Mouse (Mus musculus) hindbrain, embryonic 15.5 days (tissue): ENCODE data around the gene Kcnh1. TPM values are rescaled to one million over a fixed set of nuclear protein-coding genes. Genes with fewer than 3 reads are reported as not detected.

Experiments
- ATAC-seq: fragments of 200-750 bp; cut with Nextera tagmentation; 2 replicates; pipeline ENCODE4 v1.8.0; 2017; ENCODE audit warnings: low read depth, moderate number of reproducible peaks, moderate TSS enrichment; ENCODE audit not compliant: low FRiP score
- H3K27ac ChIP-seq: fragments of 300-500 bp; sonication (generic); replicated peaks from 2 replicates; pipeline ENCODE4 v1.5.1; 2015; ENCODE audit warnings: mild to moderate bottlenecking, inconsistent platforms
- H3K27me3 ChIP-seq: fragments of 300-500 bp; sonication (generic); 2 replicates; pipeline ENCODE4 v1.6.1; 2015; ENCODE audit warnings: control low read depth, inconsistent platforms
- H3K36me3 ChIP-seq: fragments of 300-500 bp; sonication (generic); 2 replicates; pipeline ENCODE4 v1.6.1; 2015; ENCODE audit warnings: control low read depth, inconsistent platforms
- H3K4me1 ChIP-seq: fragments of 300-500 bp; sonication (generic); replicated peaks from 2 replicates; pipeline ENCODE4 v1.6.1; 2015; ENCODE audit warnings: control low read depth, inconsistent platforms
- H3K4me2 ChIP-seq: fragments of 300-500 bp; sonication (generic); 2 replicates; pipeline ENCODE4 v1.6.1; 2015; ENCODE audit warnings: moderate library complexity, mild to moderate bottlenecking, inconsistent platforms
- H3K4me3 ChIP-seq: fragments of 300-500 bp; sonication (generic); 2 replicates; pipeline ENCODE4 v1.5.1; 2015; ENCODE audit warnings: mild to moderate bottlenecking, inconsistent platforms
- H3K9ac ChIP-seq: fragments of 300-500 bp; sonication (generic); 2 replicates; pipeline ENCODE4 v1.6.1; 2015; ENCODE audit warnings: inconsistent platforms
- H3K9me3 ChIP-seq: fragments of 300-500 bp; sonication (generic); 2 replicates; pipeline ENCODE4 v1.6.1; 2016; ENCODE audit warnings: control low read depth, inconsistent platforms
- WGBS: fragments of 180-500 bp; shearing (Covaris S2); methylation state at CpG from one replicate; pipeline ENCODE4 v1.1.7; 2015; 5-methylcytosine and 5-hydroxymethylcytosine counted together
- polyA plus RNA-seq: library from polyadenylated mRNA; unstranded; fragments of >200 nt; fragmentation: Nextera tagmentation; extraction: Ambion mirVana; gene quantifications from 2 replicates; pipeline ENCODE4 v1.2.1, GENCODE M21; 2015

The Kcnh1 gene
- polyA plus RNA-seq, 1 experiment from 2014 or later, result 3.6 TPM

DNA sequence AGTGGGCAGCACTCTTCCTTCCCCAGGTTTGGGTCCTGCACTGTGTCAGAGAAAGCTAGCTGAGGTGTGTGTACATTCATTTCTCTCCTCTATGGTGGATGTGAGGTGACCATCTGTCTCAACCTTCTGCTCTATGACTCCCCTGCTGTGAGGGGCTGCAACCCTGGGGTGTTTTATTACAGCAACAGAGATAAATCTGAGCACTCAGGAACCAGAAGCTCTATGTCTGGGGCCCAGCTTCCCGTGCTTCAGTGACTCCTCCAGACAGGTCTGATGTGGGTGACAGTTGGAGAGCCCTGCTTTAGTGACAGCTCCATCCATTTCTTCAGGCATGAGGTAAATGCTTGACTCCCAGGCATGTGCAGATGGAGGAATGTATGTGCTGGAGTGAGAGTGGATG is 12.4 kb downstream of the Kcnh1 start:
- Histone ChIP-seq H3K27me3 (no peaks in the 10 kb centered on the region), H3K27ac (no peak overlapping the region), H3K9ac (no peak overlapping the region), H3K4me1 (no peaks in the 10 kb centered on the region; the same call in 1 of the 2 replicates), H3K4me3 (no peak overlapping the region), H3K4me2 (no peak overlapping the region), H3K36me3 (no peaks in the 10 kb centered on the region), H3K9me3 (no peaks in the 10 kb centered on the region)
- WGBS, result 24% methylated on average over 1 of the region's 1 CpGs
- ATAC-seq, result no peak

GRCm38 (mm10) chr1:192207956-192208355 is 17.4 kb downstream of the Kcnh1 start:
- WGBS, result 38% methylated on average over 5 of the region's 5 CpGs
- Histone ChIP-seq H3K9me3 (no peaks in the 10 kb centered on the region), H3K27me3 (no peaks in the 10 kb centered on the region), H3K4me1 (no peaks in the 10 kb centered on the region; the same call in 1 of the 2 replicates), H3K27ac (no peak overlapping the region), H3K36me3 (no peaks in the 10 kb centered on the region), H3K4me2 (no peak overlapping the region), H3K4me3 (no peak overlapping the region), H3K9ac (no peak overlapping the region)
- ATAC-seq, result no peak

GRCm38 (mm10) chr1:192212448-192212847 is 21.9 kb downstream of the Kcnh1 start:
- WGBS, result 65% methylated on average over 2 of the region's 2 CpGs
- Histone ChIP-seq H3K4me1 (no peaks in the 10 kb centered on the region; the same call in 1 of the 2 replicates), H3K27ac (no peak overlapping the region), H3K4me3 (no peak overlapping the region), H3K9ac (no peak overlapping the region), H3K4me2 (no peak overlapping the region), H3K27me3 (no peaks in the 10 kb centered on the region), H3K36me3 (no peaks in the 10 kb centered on the region), H3K9me3 (no peaks in the 10 kb centered on the region)
- ATAC-seq, result no peak

DNA sequence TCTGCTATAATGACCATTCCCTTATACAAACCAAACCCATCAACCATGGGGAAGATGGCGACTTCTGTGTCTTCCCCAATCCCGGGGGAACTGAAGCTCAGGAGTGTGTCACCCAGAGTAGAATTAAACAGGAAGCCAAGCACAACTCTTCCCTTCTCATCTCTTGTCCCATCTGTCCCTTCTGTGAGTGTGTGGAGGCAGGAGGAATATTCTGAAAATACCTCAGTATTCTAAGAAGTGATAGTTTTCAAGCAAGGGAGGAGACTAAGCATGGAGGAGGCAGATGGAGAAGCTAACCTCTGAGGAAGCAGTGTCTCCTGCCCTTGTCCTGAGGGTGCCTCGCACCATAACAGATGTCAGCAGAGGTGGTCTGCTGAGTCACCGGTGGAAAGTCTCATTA is 24.1 kb downstream of the Kcnh1 start:
- Histone ChIP-seq H3K27ac (no peak overlapping the region), H3K4me2 (no peak overlapping the region), H3K36me3 (no peaks in the 10 kb centered on the region), H3K4me3 (no peak overlapping the region), H3K9me3 (no peaks in the 10 kb centered on the region), H3K27me3 (no peaks in the 10 kb centered on the region), H3K4me1 (no peaks in the 10 kb centered on the region), H3K9ac (no peak overlapping the region)
- 92% methylated on average over 4 of the region's 4 CpGs for WGBS
- no peak for ATAC-seq

GRCm38 (mm10) chr1:192220156-192220555 is 29.6 kb downstream of the Kcnh1 start:
- Histone ChIP-seq H3K4me2 (no peak overlapping the region), H3K27me3 (no peaks in the 10 kb centered on the region), H3K4me1 (no peaks in the 10 kb centered on the region), H3K27ac (no peak overlapping the region), H3K4me3 (no peak overlapping the region), H3K36me3 (no peaks in the 10 kb centered on the region), H3K9ac (no peak overlapping the region), H3K9me3 (no peaks in the 10 kb centered on the region)
- ATAC-seq, result no peak
- 74% methylated on average over 2 of the region's 2 CpGs for WGBS

GRCm38 (mm10) chr1:192224161-192224560 is 33.6 kb downstream of the Kcnh1 start:
- no peak overlapping the region for H3K4me2 ChIP-seq

DNA sequence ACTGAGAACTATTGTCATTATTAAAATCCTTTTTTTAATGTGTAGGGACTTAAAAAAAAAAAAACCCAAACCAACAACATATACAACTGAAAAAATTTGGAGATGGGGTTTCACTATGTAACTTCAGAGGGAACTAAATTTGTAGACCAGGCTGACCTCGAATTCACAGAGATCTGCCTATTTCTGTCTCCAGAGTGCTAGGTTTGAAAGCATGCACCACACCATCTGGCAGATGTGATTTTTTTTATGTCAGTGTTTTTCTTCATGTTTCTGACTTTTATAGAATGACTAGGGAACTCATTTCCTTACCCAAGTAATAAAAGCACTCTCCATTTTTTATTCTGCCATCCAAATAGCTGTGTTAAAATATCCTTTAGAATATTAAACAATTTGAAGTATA is 42.1 kb downstream of the Kcnh1 start:
- no peak overlapping the region for H3K9ac ChIP-seq
- WGBS, result 73% methylated on average over 1 of the region's 1 CpGs

More at GRCm38 (mm10) chr1:192224161-192224560, 33.6 kb downstream of the Kcnh1 start:
- no peak overlapping the region for H3K4me3 ChIP-seq
- H3K9me3 ChIP-seq, result no peaks in the 10 kb centered on the region
- 56% methylated on average over 4 of the region's 4 CpGs for WGBS
- H3K36me3 ChIP-seq, result no peaks in the 10 kb centered on the region
- H3K4me1 ChIP-seq, result no peaks in the 10 kb centered on the region
- no peak overlapping the region for H3K27ac ChIP-seq
- H3K27me3 ChIP-seq, result no peaks in the 10 kb centered on the region
- no peak for ATAC-seq
- no peak overlapping the region for H3K9ac ChIP-seq

GRCm38 (mm10) chr1:192246836-192247235 is 56.3 kb downstream of the Kcnh1 start:
- Histone ChIP-seq H3K27me3 (no peaks in the 10 kb centered on the region), H3K27ac (no peak overlapping the region), H3K36me3 (no peaks in the 10 kb centered on the region), H3K4me3 (no peak overlapping the region), H3K9me3 (no peaks in the 10 kb centered on the region), H3K4me2 (no peak overlapping the region), H3K9ac (no peak overlapping the region), H3K4me1 (no peaks in the 10 kb centered on the region)
- WGBS, result 82% methylated on average over 3 of the region's 3 CpGs
- ATAC-seq, result no peak

More for the DNA sequence above, 42.1 kb downstream of the Kcnh1 start:
- no peaks in the 10 kb centered on the region for H3K27me3 ChIP-seq
- H3K4me1 ChIP-seq, result no peaks in the 10 kb centered on the region
- no peak overlapping the region for H3K4me2 ChIP-seq
- no peak overlapping the region for H3K4me3 ChIP-seq
- no peaks in the 10 kb centered on the region for H3K9me3 ChIP-seq
- no peak overlapping the region for H3K27ac ChIP-seq
- no peaks in the 10 kb centered on the region for H3K36me3 ChIP-seq
- ATAC-seq, result no peak

GRCm38 (mm10) chr1:192259146-192259545 is 68.6 kb downstream of the Kcnh1 start:
- no peaks in the 10 kb centered on the region for H3K27me3 ChIP-seq
- no peak overlapping the region for H3K4me2 ChIP-seq
- H3K4me1 ChIP-seq, result no peaks in the 10 kb centered on the region
- H3K9me3 ChIP-seq, result no peaks in the 10 kb centered on the region
- no peak overlapping the region for H3K27ac ChIP-seq
- no peak overlapping the region for H3K4me3 ChIP-seq
- no peaks in the 10 kb centered on the region for H3K36me3 ChIP-seq
- no peak overlapping the region for H3K9ac ChIP-seq
- 83% methylated on average over 5 of the region's 5 CpGs for WGBS
- ATAC-seq, result no peak

- no peak overlapping the region for H3K4me2 ChIP-seq
- 71% methylated on average over 7 of the region's 7 CpGs for WGBS
- no peak overlapping the region for H3K9ac ChIP-seq
- no peak overlapping the region for H3K4me3 ChIP-seq
- no peaks in the 10 kb centered on the region for H3K9me3 ChIP-seq
- no peak for ATAC-seq
- H3K36me3 ChIP-seq, result no peaks in the 10 kb centered on the region
- H3K27ac ChIP-seq, result no peak overlapping the region
- H3K4me1 ChIP-seq, result no peaks in the 10 kb centered on the region
- H3K27me3 ChIP-seq, result no peaks in the 10 kb centered on the region
These were observed 69.0 kb downstream of the Kcnh1 start for GRCm38 (mm10) chr1:192259616-192260015.

DNA sequence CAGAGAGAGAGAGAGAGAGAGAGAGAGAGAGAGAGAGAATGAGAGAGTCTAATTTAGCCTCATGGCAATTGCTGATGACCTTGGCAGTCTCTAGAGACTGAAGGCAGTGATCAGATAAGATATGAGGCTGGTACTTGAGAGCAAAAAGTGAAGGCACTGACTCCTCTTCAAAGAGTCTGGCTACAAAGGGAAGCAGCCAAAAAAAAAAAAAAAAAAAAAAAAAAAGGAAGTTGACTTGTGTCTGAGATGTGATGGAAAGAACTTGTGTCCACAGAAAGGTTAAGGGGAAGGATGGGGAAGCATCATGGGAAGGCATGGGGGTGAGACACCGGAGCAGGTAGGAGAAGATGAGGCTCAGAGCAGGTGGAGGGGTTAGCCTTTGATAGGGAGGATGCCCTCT is 75.1 kb downstream of the Kcnh1 start:
- Histone ChIP-seq H3K27me3 (no peaks in the 10 kb centered on the region), H3K27ac (no peak overlapping the region), H3K9me3 (no peaks in the 10 kb centered on the region), H3K36me3 (no peaks in the 10 kb centered on the region), H3K4me2 (no peak overlapping the region), H3K4me3 (no peak overlapping the region), H3K9ac (no peak overlapping the region), H3K4me1 (no peaks in the 10 kb centered on the region)
- ATAC-seq, result no peak
- WGBS, result 94% methylated on average over 1 of the region's 1 CpGs

- no peaks in the 10 kb centered on the region for H3K36me3 ChIP-seq
- WGBS, result 88% methylated on average over 6 of the region's 6 CpGs
- no peaks in the 10 kb centered on the region for H3K4me1 ChIP-seq
- no peaks in the 10 kb centered on the region for H3K9me3 ChIP-seq
- no peaks in the 10 kb centered on the region for H3K27me3 ChIP-seq
- no peak for ATAC-seq
- H3K27ac ChIP-seq, result no peak overlapping the region
- no peak overlapping the region for H3K4me3 ChIP-seq
- H3K4me2 ChIP-seq, result no peak overlapping the region
- no peak overlapping the region for H3K9ac ChIP-seq
These were observed 76.4 kb downstream of the Kcnh1 start for GRCm38 (mm10) chr1:192266956-192267355.

GRCm38 (mm10) chr1:192268878-192269277 is 78.3 kb downstream of the Kcnh1 start:
- WGBS, result 76% methylated on average over 5 of the region's 5 CpGs
- H3K4me2 ChIP-seq, result no peak overlapping the region
- H3K27ac ChIP-seq, result no peak overlapping the region
- H3K9ac ChIP-seq, result no peak overlapping the region
- no peaks in the 10 kb centered on the region for H3K36me3 ChIP-seq
- H3K4me1 ChIP-seq, result no peaks in the 10 kb centered on the region
- no peaks in the 10 kb centered on the region for H3K27me3 ChIP-seq
- ATAC-seq, result no peak
- no peak overlapping the region for H3K4me3 ChIP-seq
- no peaks in the 10 kb centered on the region for H3K9me3 ChIP-seq
